Mouse (Mus musculus) CD4-positive, CD25-positive, alpha-beta regulatory T cell, adult 4 months (primary cell): ENCODE measurements around the gene Lims1. TPM values are rescaled to one million over a fixed set of nuclear protein-coding genes. Genes with fewer than 3 reads are reported as not detected.
"Not testable (repeated sequence)": the region's sequence is repeated elsewhere in the genome, so short reads cannot be mapped to it uniquely, and the experiment has no call there.

Experiments used
- ATAC-seq: one replicate; pipeline ENCODE4 v1.8.0; 2017
- polyA plus RNA-seq, 2 experiments: library from polyadenylated mRNA; unstranded; fragments of 100-300 nt; shearing (Covaris generic); gene quantifications; one replicate each; pipeline ENCODE4 v1.2.1; 2017

Gene Lims1
- polyA plus RNA-seq, result 10 to 100 TPM; 84.8 to 96.8 TPM

GRCm38 (mm10) chr10:58323028-58323991 is at the start of gene Lims1:
Gene Lims1, plus strand, starts transcription at chr10:58323466.
- peak; percentile 82 for ATAC-seq

- ATAC-seq, result peak; percentile 89
These were observed 41.0 kb upstream of the Lims1 start for GRCm38 (mm10) chr10:58282238-58282637.

GRCm38 (mm10) chr10:58290742-58291141 is 32.5 kb upstream of the Lims1 start:
- no peak for ATAC-seq

GRCm38 (mm10) chr10:58294246-58294645 is 29.0 kb upstream of the Lims1 start:
- no peak for ATAC-seq

- ATAC-seq, result no peak
These were observed 27.7 kb upstream of the Lims1 start for GRCm38 (mm10) chr10:58295605-58296004.

GRCm38 (mm10) chr10:58304996-58305395 is 18.3 kb upstream of the Lims1 start:
- ATAC-seq, result no peak

- no peak for ATAC-seq
These were observed 16.4 kb upstream of the Lims1 start for GRCm38 (mm10) chr10:58306897-58307296.

- ATAC-seq, result no peak
These were observed 12.5 kb upstream of the Lims1 start for GRCm38 (mm10) chr10:58310791-58311190.

- ATAC-seq, result no peak
These were observed 10.4 kb upstream of the Lims1 start for GRCm38 (mm10) chr10:58312887-58313286.

GRCm38 (mm10) chr10:58320881-58321280 is 2.4 kb upstream of the Lims1 start:
- no peak for ATAC-seq

GRCm38 (mm10) chr10:58322361-58323027 is 772 bp upstream of the Lims1 start:
- ATAC-seq, result peak; percentile 5

- no peak for ATAC-seq
These were observed 3.0 kb downstream of the Lims1 start for GRCm38 (mm10) chr10:58326271-58326670.

- ATAC-seq, result not testable (repeated sequence)
These were observed 4.6 kb downstream of the Lims1 start for GRCm38 (mm10) chr10:58327836-58328235.

- ATAC-seq, result no peak
These were observed 5.3 kb downstream of the Lims1 start for GRCm38 (mm10) chr10:58328517-58329108.

GRCm38 (mm10) chr10:58330635-58331034 is 7.4 kb downstream of the Lims1 start:
- ATAC-seq, result no peak

- ATAC-seq, result no peak
These were observed 8.5 kb downstream of the Lims1 start for GRCm38 (mm10) chr10:58331741-58332140.

GRCm38 (mm10) chr10:58333414-58333813 is 10.1 kb downstream of the Lims1 start:
- no peak for ATAC-seq

- ATAC-seq, result no peak
These were observed 12.9 kb downstream of the Lims1 start for GRCm38 (mm10) chr10:58336156-58336555.

- ATAC-seq, result not testable (repeated sequence)
These were observed 13.8 kb downstream of the Lims1 start for GRCm38 (mm10) chr10:58337091-58337490.

- no peak for ATAC-seq
These were observed 15.3 kb downstream of the Lims1 start for GRCm38 (mm10) chr10:58338590-58338989.

GRCm38 (mm10) chr10:58341685-58342084 is 18.4 kb downstream of the Lims1 start:
- ATAC-seq, result no peak

- no peak for ATAC-seq
These were observed 18.9 kb downstream of the Lims1 start for GRCm38 (mm10) chr10:58342199-58342598.

- ATAC-seq, result no peak
These were observed 20.3 kb downstream of the Lims1 start for GRCm38 (mm10) chr10:58343552-58343951.
